Mouse (Mus musculus) CH12.LX (cell line): ENCODE data around the gene Arhgap33. TPM values are rescaled to one million over a fixed set of nuclear protein-coding genes. Genes with fewer than 3 reads are reported as not detected.

Source experiments
- DNase-seq: peaks from one replicate; pipeline ENCODE4 v3.0.0-alpha.2; 2013; ENCODE audit errors: extremely low read depth
- H3K27ac ChIP-seq: 2 replicates; pipeline ENCODE4 v1.5.1; 2012; ENCODE audit warnings: low read depth, mild to moderate bottlenecking, control low read depth, moderate library complexity; ENCODE audit not compliant: insufficient read depth
- H3K27me3 ChIP-seq: replicated peaks from 2 replicates; pipeline ENCODE3; 2012; ENCODE audit warnings: inconsistent platforms
- H3K36me3 ChIP-seq, 2 experiments: replicated peaks in 1 of 2; 2 replicates each; pipeline versions ENCODE3 to v1.6.1; 2012; ENCODE audit warnings: inconsistent platforms in 1 of 2, low read length in 1 of 2, mild to moderate bottlenecking in 1 of 2, mixed read lengths in 1 of 2, moderate library complexity in 1 of 2; ENCODE audit not compliant: control insufficient read depth in 1 of 2, insufficient read depth in 1 of 2
- H3K4me1 ChIP-seq, 2 experiments: 2 replicates each; pipeline ENCODE4 v1.6.1; 2012; ENCODE audit warnings: inconsistent platforms in 1 of 2, moderate library complexity in 1 of 2; ENCODE audit not compliant: insufficient read depth in 2 of 2, control insufficient read depth in 1 of 2
- H3K4me2 ChIP-seq: 2 replicates; pipeline ENCODE4 v1.6.1; 2012; ENCODE audit warnings: low read depth, mild to moderate bottlenecking, control low read depth; ENCODE audit not compliant: poor library complexity, insufficient read depth, severe bottlenecking
- H3K4me3 ChIP-seq, 3 experiments: fragments of 150-350 bp in 1 of 3; sonication (generic) in 1 of 3; replicated peaks in 1 of 3; 2 replicates each; pipeline versions ENCODE3 to v1.5.1; 2011 to 2012; ENCODE audit warnings: low read depth in 2 of 3, low read length in 2 of 3, mild to moderate bottlenecking in 2 of 3, moderate library complexity in 2 of 3, control low read depth in 1 of 3, improper control_type of control experiment in 1 of 3, inconsistent platforms in 1 of 3, mixed read lengths in 1 of 3; ENCODE audit not compliant: poor library complexity in 1 of 3
- H3K79me2 ChIP-seq: replicated peaks from 2 replicates; pipeline ENCODE4 v1.6.1; 2012; ENCODE audit warnings: mild to moderate bottlenecking, moderate library complexity; ENCODE audit not compliant: control insufficient read depth, poor library complexity, insufficient read depth, severe bottlenecking; ENCODE audit errors: extremely low read depth
- H3K9ac ChIP-seq: 2 replicates; pipeline ENCODE4 v1.6.1; 2012; ENCODE audit warnings: low read depth, mild to moderate bottlenecking, control low read depth, moderate library complexity; ENCODE audit not compliant: insufficient read depth
- H3K9me3 ChIP-seq: replicated peaks from 2 replicates; pipeline ENCODE3; 2012; ENCODE audit warnings: low read length, inconsistent platforms, mixed read lengths
- CHD1 ChIP-seq: IDR thresholded peaks from 2 replicates; pipeline ENCODE4 v1.6.1; 2012; ENCODE audit warnings: low read depth, low read length, improper control_type of control experiment, inconsistent platforms
- CTCF ChIP-seq, 2 experiments: IDR thresholded peaks in 1 of 2; conservative IDR thresholded peaks in 1 of 2; 2 replicates each; pipeline ENCODE4 v1.5.1; 2011 to 2012; ENCODE audit warnings: low read depth in 2 of 2, low read length in 2 of 2, improper control_type of control experiment in 1 of 2, inconsistent platforms in 1 of 2, mild to moderate bottlenecking in 1 of 2, moderate library complexity in 1 of 2
- JUN ChIP-seq: IDR thresholded peaks from 2 replicates; pipeline ENCODE4 v1.6.1; 2011; ENCODE audit warnings: low read depth, mild to moderate bottlenecking, low read length, improper control_type of control experiment, moderate library complexity; ENCODE audit not compliant: insufficient read depth
- KAT2A ChIP-seq: IDR thresholded peaks from 2 replicates; pipeline ENCODE4 v1.6.1; 2012; ENCODE audit warnings: low read length, improper control_type of control experiment, inconsistent platforms; ENCODE audit not compliant: insufficient replicate concordance
- MEF2A ChIP-seq: IDR thresholded peaks from 2 replicates; pipeline ENCODE4 v1.6.1; 2014; ENCODE audit warnings: low read depth, mild to moderate bottlenecking, inconsistent platforms, low read length, improper control_type of control experiment, borderline replicate concordance
- NRF1 ChIP-seq: IDR thresholded peaks from 2 replicates; pipeline ENCODE4 v1.6.1; 2014; ENCODE audit warnings: low read depth, mild to moderate bottlenecking, inconsistent platforms, low read length, improper control_type of control experiment, moderate library complexity
- PAX5 ChIP-seq: IDR thresholded peaks from 2 replicates; pipeline ENCODE4 v1.6.1; 2012; ENCODE audit warnings: low read length, inconsistent platforms, mixed read lengths
- POLR2AphosphoS2 ChIP-seq: IDR thresholded peaks from 2 replicates; pipeline ENCODE4 v1.6.1; 2011; ENCODE audit warnings: low read depth, low read length, improper control_type of control experiment
- RAD21 ChIP-seq: IDR thresholded peaks from 2 replicates; pipeline ENCODE4 v1.6.1; 2011; ENCODE audit warnings: low read depth, mild to moderate bottlenecking, low read length, improper control_type of control experiment, moderate library complexity
- TCF12 ChIP-seq: IDR thresholded peaks from 2 replicates; pipeline ENCODE4 v1.6.1; 2014; ENCODE audit warnings: low read depth, mild to moderate bottlenecking, inconsistent platforms, low read length, improper control_type of control experiment
- USF1 ChIP-seq: IDR thresholded peaks from 2 replicates; pipeline ENCODE4 v1.6.1; 2014; ENCODE audit warnings: low read depth, mild to moderate bottlenecking, inconsistent platforms, low read length, improper control_type of control experiment
- ZKSCAN1 ChIP-seq: IDR thresholded peaks from 2 replicates; pipeline ENCODE4 v1.6.1; 2012; ENCODE audit warnings: low read depth, inconsistent platforms, low read length, improper control_type of control experiment, borderline replicate concordance
- ZMIZ1 ChIP-seq: IDR thresholded peaks from 2 replicates; pipeline ENCODE4 v1.6.1; 2012; ENCODE audit warnings: low read depth, mild to moderate bottlenecking, inconsistent platforms, low read length, improper control_type of control experiment
- dilution Hi-C: fragments of 300-500 bp; cut with MboI; formaldehyde crosslinking; loops from 2 replicates; pipeline ENCODE4 v1.14.3; 2020; ENCODE audit warnings: low sequenced_read_pairs; ENCODE audit not compliant: extremely low pct_unique_long_range_greater_than_20kb, extremely low pct_ligation_motif_present
- in situ Hi-C: fragments of 300-500 bp; cut with MboI; formaldehyde crosslinking; loops from 3 replicates; pipeline ENCODE4 v1.14.3; 2019; ENCODE audit warnings: low sequenced_read_pairs, low pct_ligation_motif_present, low pct_unique_long_range_greater_than_20kb, mixed read lengths
- polyA plus RNA-seq: library from polyadenylated mRNA; unstranded; fragments of >175 nt; gene quantifications from 2 replicates; pipeline ENCODE4 v1.2.1, GENCODE M21; 2012; ENCODE audit warnings: low read depth; ENCODE audit not compliant: insufficient read length
- total RNA-seq, 2 experiments: library from RNA; depleted of rRNA; stranded (reverse); fragments of 300-350 nt in 1 of 2; fragments of >200 nt in 1 of 2; gene quantifications; 2 replicates each; pipeline ENCODE4 v1.2.3; 2012 to 2014

The Arhgap33 gene
- total and polyA plus RNA-seq, 3 experiments = 0.44 to 9.2 (median 2.8) TPM

GRCm38 (mm10) chr7:30557901-30558514, 23.1 kb upstream of the Arhgap33 start (continued):
- TF ChIP-seq RAD21 = no peak

GRCm38 (mm10) chr7:30556894-30557536, 22.2 kb upstream of the Arhgap33 start:
- H3K4me1 ChIP-seq = peaks cover 5 to 39% of the 10 kb centered on the region in 2 experiments; a peak in 3 of 4 replicates
- H3K36me3 ChIP-seq = peaks cover 32 to 48% of the 10 kb centered on the region in 2 experiments
- H3K4me3 ChIP-seq = no peak overlapping the region
- no peak overlapping the region for H3K9ac ChIP-seq
- H3K9me3 ChIP-seq = no peaks in the 10 kb centered on the region
- H3K27me3 ChIP-seq = no peaks in the 10 kb centered on the region
- no peak overlapping the region for H3K4me2 ChIP-seq
- no peak overlapping the region for H3K27ac ChIP-seq
- DNase-seq = no peak
- dilution Hi-C loops (no loop called here), in situ Hi-C loops (loop anchor here (5.0 kb wide), 1 partner anchor 50 kb away; no protein-coding TSS in a partner anchor)
- TF ChIP-seq MEF2A (no peak), PAX5 (no peak), CTCF (conservative IDR thresholded peaks at IDR 0.05 in 1 of 2, IDR thresholded peaks at IDR 0.05 in 1 of 2; ENCODE audit: low read depth in 2 of 2, low read length in 2 of 2) (peak in 1 of 2 experiments; percentile 46; a peak in 2 of 4 replicates), NRF1 (no peak), CHD1 (no peak), ZKSCAN1 (no peak), USF1 (no peak), ZMIZ1 (no peak), KAT2A (no peak)
- peaks cover 19% of the 10 kb centered on the region for H3K79me2 ChIP-seq

GRCm38 (mm10) chr7:30553810-30554584, 19.1 kb upstream of the Arhgap33 start:
- DNase-seq = no peak
- H3K4me3 ChIP-seq = peak overlapping the region in 1 of 3 experiments; percentile 71
- H3K27me3 ChIP-seq = no peaks in the 10 kb centered on the region
- in situ Hi-C loops (no loop called here), dilution Hi-C loops (no loop called here)
- peaks cover 5 to 37% of the 10 kb centered on the region in 2 experiments; a peak in 3 of 4 replicates for H3K4me1 ChIP-seq
- H3K9me3 ChIP-seq = no peaks in the 10 kb centered on the region
- H3K36me3 ChIP-seq = peaks cover 32 to 51% of the 10 kb centered on the region in 2 experiments
- H3K4me2 ChIP-seq = 0 out of 2 replicates have a peak overlapping the region, but pooled peaks have one; percentile 82
- TF ChIP-seq JUN (no peak), TCF12 (no peak), POLR2AphosphoS2 (peak; percentile 41; the same call in 1 of the 2 replicates)
- H3K27ac ChIP-seq = no peak overlapping the region
- H3K79me2 ChIP-seq = peaks cover 10% of the 10 kb centered on the region
- H3K9ac ChIP-seq = peak overlapping the region; percentile 83; the same call in 1 of the 2 replicates
